Mouse (Mus musculus): ENCODE measurements around the gene Mrpl10. TPM values are rescaled to one million over a fixed set of nuclear protein-coding genes. Genes with fewer than 3 reads are reported as not detected.

The Mrpl10 gene
- total RNA-seq, 1 experiment from 2014 or later = 17.0 TPM

- ATAC-seq (replicated peaks; ENCODE audit: low read depth, poor library complexity, severe bottlenecking) = no peak
Measured at GRCm38 (mm10) chr11:97065538-97066295, 24.4 kb downstream of the Mrpl10 start.

DNA sequence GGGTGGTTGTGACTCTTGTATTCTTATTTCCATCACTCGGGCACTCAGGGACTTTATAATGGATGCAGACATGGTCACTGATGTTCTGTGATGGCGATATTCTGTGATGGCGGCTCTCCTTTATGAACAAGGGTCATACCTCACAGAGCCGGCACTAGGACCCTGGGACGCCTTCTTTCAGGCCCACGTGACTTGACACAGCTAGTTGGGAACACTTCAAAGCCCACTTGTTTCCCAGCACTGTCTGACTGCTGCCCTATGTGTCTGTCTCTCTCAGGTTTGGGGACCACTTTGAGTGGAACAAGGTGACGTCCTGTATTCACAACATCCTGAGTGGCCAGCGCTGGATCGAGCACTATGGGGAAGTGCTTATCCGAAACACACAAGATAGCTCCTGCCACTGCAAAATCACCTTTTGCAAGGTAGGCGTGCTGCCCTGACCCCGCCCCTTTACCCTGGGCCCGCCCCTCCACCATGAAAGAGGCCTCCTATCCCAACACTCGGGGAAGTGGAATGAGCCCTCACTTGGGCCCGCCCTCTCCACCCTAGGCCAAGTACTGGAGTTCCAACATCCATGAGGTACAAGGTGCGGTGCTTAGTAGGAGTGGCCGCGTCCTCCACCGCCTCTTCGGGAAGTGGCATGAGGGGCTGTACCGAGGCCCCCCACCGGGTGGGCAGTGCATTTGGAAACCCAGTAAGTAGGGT lies 25.4 kb downstream of the Mrpl10 start:
- ATAC-seq (replicated peaks; ENCODE audit: low read depth, poor library complexity, severe bottlenecking) = no peak

DNA sequence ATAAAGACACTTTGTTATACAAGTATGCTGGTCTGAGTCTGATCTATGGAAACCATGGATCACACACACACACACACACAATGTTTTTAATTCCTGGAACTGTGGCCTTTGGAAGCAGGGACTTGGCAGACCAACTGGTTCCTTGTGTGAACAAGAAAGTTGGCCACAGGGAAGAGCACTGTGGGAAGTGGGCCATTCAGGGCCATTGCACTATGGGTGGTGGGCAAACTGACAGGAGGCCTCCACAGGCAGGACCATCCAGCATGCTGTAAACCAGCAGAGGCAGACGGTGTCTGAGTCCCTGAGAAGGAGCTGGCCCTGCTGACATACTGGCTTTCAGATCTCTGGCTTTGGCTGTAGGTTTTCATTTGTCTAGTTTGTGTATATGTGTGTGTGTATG lies 28.0 kb downstream of the Mrpl10 start:
- ATAC-seq (replicated peaks; ENCODE audit: low read depth, poor library complexity, severe bottlenecking) = no peak

DNA sequence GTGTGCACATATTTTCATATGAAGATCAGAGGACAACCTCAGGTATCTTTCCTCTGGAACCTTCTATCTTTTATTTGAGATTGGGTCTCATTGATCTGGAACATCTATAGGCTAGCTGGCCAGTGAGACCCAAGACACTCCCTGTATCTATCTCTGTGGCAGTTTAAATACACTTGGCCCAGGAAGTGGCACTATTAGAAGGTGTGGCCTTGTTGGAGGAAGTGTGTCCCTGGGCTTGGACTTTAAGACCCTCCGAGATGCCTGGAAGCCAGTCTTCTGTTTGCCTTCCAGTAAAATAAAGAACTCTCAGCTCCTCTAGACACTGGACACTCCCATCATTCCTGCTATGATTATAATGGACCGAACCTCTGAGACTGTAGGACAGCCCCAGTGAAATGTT lies 28.4 kb downstream of the Mrpl10 start:
- ATAC-seq (replicated peaks; ENCODE audit: low read depth, poor library complexity, severe bottlenecking) = no peak

GRCm38 (mm10) chr11:97071129-97071528 lies 29.8 kb downstream of the Mrpl10 start:
- no peak for ATAC-seq (replicated peaks; ENCODE audit: low read depth, poor library complexity, severe bottlenecking)

- peak; percentile 68 for ATAC-seq (replicated peaks; ENCODE audit: low read depth, poor library complexity, severe bottlenecking)
Measured at GRCm38 (mm10) chr11:97072533-97072932, 31.2 kb downstream of the Mrpl10 start.

- ATAC-seq (replicated peaks; ENCODE audit: low read depth, poor library complexity, severe bottlenecking) = no peak
Measured at GRCm38 (mm10) chr11:97074235-97074634, 32.9 kb downstream of the Mrpl10 start.

- peak; percentile 40; the same call in 1 of the 2 replicates for ATAC-seq (replicated peaks; ENCODE audit: low read depth, poor library complexity, severe bottlenecking)
Measured at GRCm38 (mm10) chr11:97078751-97079150, 37.4 kb downstream of the Mrpl10 start.

GRCm38 (mm10) chr11:97080291-97080690 lies 38.9 kb downstream of the Mrpl10 start:
- ATAC-seq (replicated peaks; ENCODE audit: low read depth, poor library complexity, severe bottlenecking) = no peak

DNA sequence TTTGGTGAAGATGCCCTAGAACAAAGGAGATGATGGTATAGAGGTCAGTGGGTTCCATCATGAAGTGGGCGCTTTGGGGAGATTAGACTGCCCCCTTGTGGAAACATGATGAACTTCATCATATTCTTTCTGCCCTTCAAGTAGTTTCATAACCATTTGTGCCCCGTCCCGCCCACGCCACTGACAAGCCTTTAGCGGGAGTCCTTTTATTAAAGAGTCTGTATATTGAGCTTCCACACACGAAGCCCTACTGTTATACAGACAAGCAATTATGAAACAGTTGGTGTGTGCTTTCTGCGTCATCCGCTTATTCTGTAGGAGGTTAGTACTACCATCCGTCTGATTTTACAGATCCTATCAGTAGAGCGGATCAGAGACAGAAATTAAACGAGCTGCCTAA lies 41.6 kb downstream of the Mrpl10 start:
- peak; percentile 70 for ATAC-seq (replicated peaks; ENCODE audit: low read depth, poor library complexity, severe bottlenecking)

DNA sequence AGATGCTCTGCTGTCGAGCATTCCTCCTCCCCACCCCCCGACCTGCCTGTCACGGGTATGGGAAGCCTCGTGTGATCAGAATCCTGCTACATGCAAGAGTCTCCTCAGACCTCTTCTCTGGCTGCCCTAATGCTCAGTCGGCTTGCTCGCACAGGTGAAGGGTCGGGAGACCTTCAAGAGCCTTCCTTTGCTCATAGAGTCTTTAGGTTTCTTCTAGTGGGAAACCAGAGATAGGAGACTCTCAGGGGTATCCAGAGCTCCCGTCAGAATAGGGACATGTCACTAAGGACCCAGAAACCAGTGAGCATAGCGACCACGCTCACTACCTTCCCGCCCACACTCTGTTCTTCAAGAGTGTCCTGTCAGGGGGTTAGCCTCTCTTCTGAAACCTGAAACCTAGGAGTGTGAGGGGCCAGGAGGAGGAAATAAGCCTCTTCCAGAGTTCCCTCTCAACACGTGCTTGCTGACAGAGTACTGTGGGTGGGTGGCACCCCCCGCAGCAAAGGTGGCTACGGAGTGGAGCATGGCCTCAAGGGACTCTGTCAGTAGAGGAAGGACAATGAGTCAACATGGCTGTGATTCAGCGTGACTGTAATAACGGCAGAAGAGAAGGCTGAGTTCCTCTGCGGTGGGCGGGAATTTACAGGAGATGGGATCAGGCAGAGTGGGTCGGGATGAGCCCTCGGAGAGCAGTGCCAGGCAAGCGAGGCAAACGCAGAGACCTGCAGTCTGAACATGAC lies 42.2 kb downstream of the Mrpl10 start:
- 0 out of 2 replicates have a peak, but pooled peaks have one; percentile 13 for ATAC-seq (replicated peaks; ENCODE audit: low read depth, poor library complexity, severe bottlenecking)

- no peak for ATAC-seq (replicated peaks; ENCODE audit: low read depth, poor library complexity, severe bottlenecking)
Measured at GRCm38 (mm10) chr11:97084821-97085505, 43.6 kb downstream of the Mrpl10 start.

DNA sequence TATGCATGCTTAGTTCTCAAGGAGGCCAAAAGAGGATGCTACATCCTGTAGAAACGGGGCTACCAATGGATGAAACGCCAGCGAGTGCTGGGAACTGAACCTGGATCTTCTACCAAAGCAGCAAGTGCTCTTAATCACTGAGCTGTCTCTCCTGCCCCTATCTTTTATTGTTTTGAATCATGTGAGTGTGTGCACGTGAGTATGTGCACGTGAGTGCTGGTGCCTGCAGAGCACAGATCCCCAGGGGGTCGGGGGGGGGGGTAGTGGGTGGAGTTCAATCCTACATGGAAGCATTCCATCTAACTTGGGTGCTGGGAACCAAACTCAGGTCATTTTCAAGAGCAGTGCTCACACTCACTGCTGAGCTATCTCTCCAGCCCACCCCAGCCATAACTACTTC lies 45.0 kb downstream of the Mrpl10 start:
- no peak for ATAC-seq (replicated peaks; ENCODE audit: low read depth, poor library complexity, severe bottlenecking)

DNA sequence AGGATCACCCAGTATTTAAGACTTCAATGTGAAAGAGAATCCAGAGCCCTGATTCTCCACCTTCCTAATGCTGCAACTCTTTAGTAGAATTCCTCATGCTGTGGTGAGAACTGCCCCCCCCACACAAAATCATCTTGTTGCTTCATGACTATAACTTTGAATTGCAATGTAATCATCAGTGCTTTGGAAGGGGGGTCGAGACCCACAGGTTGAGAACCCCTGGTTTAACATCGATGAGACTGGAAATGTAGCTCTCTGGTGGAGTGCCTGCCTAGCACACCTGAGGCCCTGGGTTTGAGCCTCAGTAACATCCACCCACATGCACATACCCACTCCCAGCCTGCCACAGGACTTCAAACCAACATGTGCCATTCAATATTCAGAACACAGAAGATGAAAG lies 53.2 kb downstream of the Mrpl10 start:
- ATAC-seq (replicated peaks; ENCODE audit: low read depth, poor library complexity, severe bottlenecking) = no peak

- ATAC-seq (replicated peaks; ENCODE audit: low read depth, poor library complexity, severe bottlenecking) = no peak
Measured at GRCm38 (mm10) chr11:97098791-97099190, 57.4 kb downstream of the Mrpl10 start.

Other genes starting within 250 kb of the Mrpl10 start
- gene Nfe2l1, start 211.6 kb upstream of the Mrpl10 start, total RNA-seq (2017) = 43.3 and 48.5 TPM in 2 replicates
- 1.6 and 8.9 TPM in 2 replicates for gene Copz2, start 191.7 kb upstream of the Mrpl10 start, total RNA-seq (2017)
- gene Cdk5rap3, start 125.1 kb upstream of the Mrpl10 start, total RNA-seq (2017) = 38.2 and 47.8 TPM in 2 replicates
- gene Prr15l, start 113.5 kb upstream of the Mrpl10 start, total RNA-seq (2017) = 0.58 TPM in 1 of 2 replicates, not detected in the other
- 24.8 and 31.9 TPM in 2 replicates for gene Pnpo, start 97.6 kb upstream of the Mrpl10 start, total RNA-seq (2017)
- 3.2 and 3.6 TPM in 2 replicates for gene Sp2, start 58.6 kb upstream of the Mrpl10 start, total RNA-seq (2017)
- gene Sp6, start 28.2 kb upstream of the Mrpl10 start, total RNA-seq (2017) = 0.59 TPM in 1 of 2 replicates, not detected in the other
- 18.4 and 21.5 TPM in 2 replicates for gene Scrn2, start 11.6 kb upstream of the Mrpl10 start, total RNA-seq (2017)
- gene Lrrc46, start 153 bp upstream of the Mrpl10 start, total RNA-seq (2017) = 0.64 and 2.0 TPM in 2 replicates
- gene Osbpl7, start 9.1 kb downstream of the Mrpl10 start, total RNA-seq (2017) = 8.2 and 11.1 TPM in 2 replicates
- gene Tbx21, start 73.8 kb downstream of the Mrpl10 start, total RNA-seq (2017) = 0.59 TPM in 1 of 2 replicates, not detected in the other
- gene Tbkbp1, start 109.9 kb downstream of the Mrpl10 start, total RNA-seq (2017) = 0.78 and 2.5 TPM in 2 replicates
- 350 and 405 TPM in 2 replicates for gene Kpnb1, start 146.3 kb downstream of the Mrpl10 start, total RNA-seq (2017)
- 24.8 and 30.6 TPM in 2 replicates for gene Npepps, start 239.1 kb downstream of the Mrpl10 start, total RNA-seq (2017)